Mouse (Mus musculus) embryonic facial prominence, embryonic 10.5 days (tissue): Measurements from ENCODE around the gene Gys2. TPM values are rescaled to one million over a fixed set of nuclear protein-coding genes. Genes with fewer than 3 reads are reported as not detected.
A peak's percentile ranks its signal among the peaks of the same experiment; 100 is the strongest.
"Not testable (repeated sequence)": the region's sequence is repeated elsewhere in the genome, so short reads cannot be mapped to it uniquely, and the experiment has no call there.

ENCODE experiments used
- DNase-seq: peaks from one replicate; pipeline ENCODE4 v3.0.0-alpha.2; 2017; ENCODE audit warnings: low spot score
- H3K27ac ChIP-seq: fragments of 300-500 bp; sonication (generic); replicated peaks from 2 replicates; pipeline ENCODE4 v1.5.1; 2016; ENCODE audit warnings: mild to moderate bottlenecking
- H3K27me3 ChIP-seq: fragments of 300-500 bp; sonication (generic); replicated peaks from 2 replicates; pipeline ENCODE4 v1.6.1; 2016; ENCODE audit warnings: low read depth, mild to moderate bottlenecking; ENCODE audit not compliant: poor library complexity, severe bottlenecking
- H3K36me3 ChIP-seq: fragments of 300-500 bp; sonication (generic); replicated peaks from 2 replicates; pipeline ENCODE4 v1.6.1; 2016; ENCODE audit warnings: mild to moderate bottlenecking, moderate library complexity
- H3K4me1 ChIP-seq: fragments of 300-500 bp; sonication (generic); 2 replicates; pipeline ENCODE4 v1.6.1; 2016
- H3K4me3 ChIP-seq: fragments of 300-500 bp; sonication (generic); 2 replicates; pipeline ENCODE4 v1.5.1; 2016; ENCODE audit warnings: mild to moderate bottlenecking, moderate library complexity
- H3K9me3 ChIP-seq: fragments of 300-500 bp; sonication (generic); 2 replicates; pipeline ENCODE4 v1.6.1; 2016; ENCODE audit warnings: mild to moderate bottlenecking
- WGBS: fragments of 180-500 bp; shearing (Covaris S2); methylation state at CpG from one replicate; pipeline ENCODE4 v1.1.7; 2016; 5-methylcytosine and 5-hydroxymethylcytosine counted together
- polyA plus RNA-seq: library from polyadenylated mRNA; unstranded; fragments of >200 nt; fragmentation: Nextera tagmentation; extraction: Ambion mirVana; gene quantifications from 2 replicates; pipeline ENCODE4 v1.2.1, GENCODE M21; 2016

Gys2 gene
- polyA plus RNA-seq, 1 experiment from 2014 or later = not detected

DNA sequence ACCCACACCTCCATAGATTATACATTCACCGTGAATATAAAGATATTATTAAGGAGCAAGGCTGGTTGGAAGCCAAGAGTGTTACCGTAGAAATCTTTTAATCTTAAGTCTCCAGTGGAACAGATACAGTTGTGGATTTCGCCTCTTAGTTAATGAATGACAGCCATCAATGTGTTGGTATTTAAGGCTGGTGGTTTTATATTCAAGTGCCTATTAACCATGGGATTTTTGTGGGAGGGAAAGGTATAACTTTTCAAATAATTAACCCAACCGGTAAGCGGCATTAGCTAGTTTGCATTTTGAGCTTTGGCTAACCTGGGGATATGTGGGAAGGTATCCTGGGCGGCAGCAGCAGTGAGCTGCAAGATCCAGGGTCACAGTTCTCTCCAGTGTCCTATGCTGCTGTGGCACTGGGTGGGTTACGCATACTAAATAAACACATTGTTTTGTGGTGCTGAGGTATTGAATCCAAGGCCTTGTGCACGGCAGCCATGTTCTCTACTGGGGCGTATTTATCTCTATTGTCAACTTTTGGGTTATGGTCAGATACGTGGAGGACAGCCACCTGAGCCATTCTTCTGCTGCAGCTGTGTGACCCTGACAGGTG, 29.7 kb upstream of the Gys2 start:
- DNase-seq = no peak
- Histone ChIP-seq H3K27ac (no peak overlapping the region), H3K36me3 (peaks cover 77% of the 10 kb centered on the region)

GRCm38 (mm10) chr6:142490114-142490513, 17.2 kb upstream of the Gys2 start:
- not testable (repeated sequence) for DNase-seq, H3K4me3 ChIP-seq, H3K27me3 ChIP-seq, H3K4me1 ChIP-seq, H3K9me3 ChIP-seq, H3K27ac ChIP-seq
- peaks cover 81% of the 10 kb centered on the region for H3K36me3 ChIP-seq
- WGBS = 96% methylated on average over 6 of the region's 6 CpGs

More for the DNA sequence above, 29.7 kb upstream of the Gys2 start:
- Histone ChIP-seq H3K4me3 (no peak overlapping the region), H3K9me3 (no peaks in the 10 kb centered on the region), H3K27me3 (no peaks in the 10 kb centered on the region), H3K4me1 (peaks cover 29% of the 10 kb centered on the region)
- 93% methylated on average over 10 of the region's 10 CpGs for WGBS

DNA sequence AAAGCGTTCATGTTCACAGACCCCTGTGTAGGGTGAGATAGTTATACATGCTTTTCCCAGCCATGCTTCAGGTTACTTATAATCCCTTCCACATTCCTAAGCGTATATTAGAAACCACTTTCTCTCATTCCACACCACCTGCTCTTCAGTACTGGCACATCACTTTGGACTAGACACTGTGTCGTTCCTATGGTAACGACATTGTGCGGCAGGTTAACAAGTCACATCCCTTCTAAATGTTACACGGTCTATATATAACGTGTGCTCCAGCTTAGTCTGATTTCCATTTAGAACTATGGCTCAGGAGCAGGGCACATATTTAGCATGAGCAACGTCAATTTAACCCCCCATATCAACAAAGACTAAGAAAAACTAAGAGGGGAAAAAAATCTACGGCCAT, 14.7 kb upstream of the Gys2 start:
- H3K27ac ChIP-seq = no peak overlapping the region
- peaks cover 66% of the 10 kb centered on the region for H3K36me3 ChIP-seq
- DNase-seq = no peak
- no peak overlapping the region for H3K4me3 ChIP-seq
- no peaks in the 10 kb centered on the region for H3K27me3 ChIP-seq
- H3K9me3 ChIP-seq = no peaks in the 10 kb centered on the region
- H3K4me1 ChIP-seq = no peaks in the 10 kb centered on the region
- 92% methylated on average over 9 of the region's 9 CpGs for WGBS

GRCm38 (mm10) chr6:142485478-142486123, 12.7 kb upstream of the Gys2 start:
- no peak for DNase-seq
- no peaks in the 10 kb centered on the region for H3K27me3 ChIP-seq
- no peak overlapping the region for H3K4me3 ChIP-seq
- WGBS = 93% methylated on average over 4 of the region's 4 CpGs
- H3K27ac ChIP-seq = no peak overlapping the region
- H3K9me3 ChIP-seq = no peaks in the 10 kb centered on the region
- H3K4me1 ChIP-seq = no peaks in the 10 kb centered on the region
- H3K36me3 ChIP-seq = peaks cover 45% of the 10 kb centered on the region

- Histone ChIP-seq H3K27ac (no peak overlapping the region), H3K9me3 (no peaks in the 10 kb centered on the region), H3K27me3 (no peaks in the 10 kb centered on the region), H3K4me1 (no peaks in the 10 kb centered on the region), H3K36me3 (no peaks in the 10 kb centered on the region), H3K4me3 (no peak overlapping the region)
- whole genome bisulfite sequencing = 81% methylated on average over 7 of the region's 7 CpGs
- DNase-seq = no peak
Observed at GRCm38 (mm10) chr6:142477239-142477638, 4.3 kb upstream of the Gys2 start.

DNA sequence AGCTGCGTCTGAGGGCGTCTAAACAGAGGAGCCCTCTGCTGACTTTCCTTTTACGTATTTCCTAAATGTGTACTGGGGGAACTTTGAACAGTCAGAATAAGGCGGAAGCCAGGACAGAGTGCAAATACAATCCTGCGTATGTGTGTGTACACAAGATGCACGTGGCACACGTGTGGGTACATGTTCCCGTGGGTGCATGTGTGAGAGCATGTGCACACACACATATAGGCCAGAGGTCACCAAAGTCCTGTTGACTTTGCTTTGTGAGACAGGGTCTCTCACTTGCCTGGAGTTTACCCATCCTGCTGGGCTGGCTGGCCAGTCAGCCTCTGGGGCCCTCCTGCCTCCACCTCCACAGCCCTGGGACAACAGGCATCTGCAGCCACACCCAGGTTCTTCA, 1.8 kb downstream of the Gys2 start:
- H3K4me1 ChIP-seq = no peaks in the 10 kb centered on the region
- no peaks in the 10 kb centered on the region for H3K36me3 ChIP-seq
- no peaks in the 10 kb centered on the region for H3K27me3 ChIP-seq
- no peak for DNase-seq
- H3K27ac ChIP-seq = no peak overlapping the region
- WGBS = 87% methylated on average over 8 of the region's 8 CpGs
- no peaks in the 10 kb centered on the region for H3K9me3 ChIP-seq
- H3K4me3 ChIP-seq = no peak overlapping the region

DNA sequence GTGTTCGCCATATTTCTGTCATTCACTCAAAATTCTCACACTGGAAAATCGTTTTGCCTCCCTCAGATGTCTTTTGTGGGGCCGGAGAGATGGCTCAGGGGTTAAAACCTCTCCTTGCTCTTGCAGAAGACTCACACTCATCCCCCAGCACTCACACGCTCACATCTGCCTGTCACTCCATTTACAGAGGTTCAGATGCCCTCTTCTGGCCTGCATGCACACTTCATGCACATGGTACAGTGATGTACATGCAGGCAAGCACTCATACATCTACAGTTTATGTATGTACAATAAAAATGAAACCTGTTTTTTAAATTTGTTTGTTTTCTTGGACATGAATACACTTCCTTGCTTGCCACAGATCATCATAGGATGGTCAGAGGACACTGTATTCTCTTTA, 3.3 kb downstream of the Gys2 start:
- H3K4me1 ChIP-seq = no peaks in the 10 kb centered on the region
- 63% methylated on average over 4 of the region's 4 CpGs for WGBS
- H3K27me3 ChIP-seq = no peaks in the 10 kb centered on the region
- H3K27ac ChIP-seq = no peak overlapping the region
- DNase-seq = peak; percentile 14
- H3K9me3 ChIP-seq = no peaks in the 10 kb centered on the region
- H3K4me3 ChIP-seq = no peak overlapping the region
- H3K36me3 ChIP-seq = no peaks in the 10 kb centered on the region

GRCm38 (mm10) chr6:142462194-142462593, 10.7 kb downstream of the Gys2 start:
- Histone ChIP-seq H3K9me3 (no peaks in the 10 kb centered on the region), H3K36me3 (no peaks in the 10 kb centered on the region), H3K27me3 (no peaks in the 10 kb centered on the region), H3K4me1 (0 out of 2 replicates have a peak, but pooled peaks cover 3% of the 10 kb centered on the region), H3K4me3 (no peak overlapping the region), H3K27ac (no peak overlapping the region)
- 61% methylated on average over 6 of the region's 6 CpGs for WGBS
- no peak for DNase-seq

DNA sequence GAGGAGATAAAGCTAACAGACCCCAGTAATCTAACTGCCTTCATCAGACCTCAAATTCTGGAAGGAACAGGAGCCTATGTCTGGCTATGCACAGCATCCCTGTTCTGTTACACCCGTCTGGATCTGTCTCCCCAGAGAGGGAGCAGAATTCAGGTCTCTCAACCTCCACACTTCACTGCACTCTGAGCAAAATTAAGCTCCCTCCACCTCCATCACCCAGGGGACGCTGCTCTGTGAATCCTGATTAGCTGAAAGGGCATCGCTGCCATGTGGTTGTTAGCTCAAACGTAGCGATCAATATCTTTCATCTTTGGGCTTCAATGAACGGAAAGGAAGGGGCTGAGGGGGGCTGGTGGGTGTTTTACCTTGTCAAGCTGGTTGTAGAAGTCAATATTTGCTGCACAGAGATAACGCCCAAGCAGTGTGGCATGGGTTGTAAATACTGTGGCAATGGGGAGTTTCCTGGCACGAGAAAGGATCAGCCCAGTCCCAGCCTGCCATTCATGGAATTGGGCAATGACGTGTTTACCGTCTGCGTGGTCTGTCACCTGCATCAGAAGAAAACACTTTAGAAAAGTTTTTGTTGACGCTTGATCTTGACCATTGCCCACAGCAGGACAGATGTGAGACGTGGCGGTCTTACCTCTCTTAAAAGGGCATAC, 13.8 kb downstream of the Gys2 start:
- 81% methylated on average over 14 of the region's 14 CpGs for WGBS
- Histone ChIP-seq H3K9me3 (no peaks in the 10 kb centered on the region), H3K4me1 (0 out of 2 replicates have a peak, but pooled peaks cover 3% of the 10 kb centered on the region), H3K27me3 (no peaks in the 10 kb centered on the region), H3K4me3 (no peak overlapping the region), H3K27ac (no peak overlapping the region), H3K36me3 (no peaks in the 10 kb centered on the region)
- no peak for DNase-seq

GRCm38 (mm10) chr6:142458010-142458409, 14.9 kb downstream of the Gys2 start:
- 61% methylated on average over 7 of the region's 7 CpGs for WGBS
- Histone ChIP-seq H3K4me1 (0 out of 2 replicates have a peak, but pooled peaks cover 3% of the 10 kb centered on the region), H3K27me3 (no peaks in the 10 kb centered on the region), H3K36me3 (no peaks in the 10 kb centered on the region), H3K27ac (no peak overlapping the region), H3K9me3 (no peaks in the 10 kb centered on the region), H3K4me3 (no peak overlapping the region)
- DNase-seq = no peak

DNA sequence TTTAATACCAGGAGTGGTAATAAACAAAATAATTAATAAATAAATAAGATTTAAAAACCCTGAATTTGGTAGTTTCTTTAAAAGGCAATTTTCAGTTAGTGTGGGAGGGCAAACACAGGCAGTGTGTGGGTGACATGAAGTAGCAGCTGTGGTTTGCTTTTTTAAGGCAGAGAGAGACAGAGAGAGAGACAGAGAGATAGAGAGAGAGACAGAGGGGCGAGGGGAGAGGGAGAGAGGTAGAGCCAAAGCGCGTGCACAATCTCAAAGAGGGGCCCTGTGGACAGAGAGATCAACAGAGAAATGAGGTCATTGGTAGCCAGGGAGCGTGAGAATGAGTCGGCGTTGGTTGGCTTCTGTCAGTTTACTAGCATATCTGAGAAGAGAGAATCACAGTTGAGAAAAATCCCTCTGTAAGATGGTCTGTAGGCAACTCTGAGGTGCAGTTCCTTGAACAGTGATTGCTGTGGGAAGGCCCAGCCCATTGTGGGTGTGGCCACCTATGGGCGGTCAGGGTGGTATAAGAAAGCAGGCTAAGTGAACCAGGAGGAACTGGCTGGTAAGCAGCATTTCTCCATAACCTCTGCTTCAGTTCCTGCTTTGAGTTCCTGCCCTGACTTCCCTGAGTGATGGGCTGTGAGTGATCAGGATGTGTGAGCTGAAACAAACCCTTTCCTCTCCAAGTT, 17.5 kb downstream of the Gys2 start:
- Histone ChIP-seq H3K4me3 (no peak overlapping the region), H3K27me3 (no peaks in the 10 kb centered on the region)
- 76% methylated on average over 7 of the region's 7 CpGs for WGBS

GRCm38 (mm10) chr6:142453311-142453710, 19.6 kb downstream of the Gys2 start:
- Histone ChIP-seq H3K27ac (no peak overlapping the region), H3K9me3 (no peaks in the 10 kb centered on the region), H3K4me3 (no peak overlapping the region), H3K27me3 (no peaks in the 10 kb centered on the region), H3K4me1 (0 out of 2 replicates have a peak, but pooled peaks cover 3% of the 10 kb centered on the region), H3K36me3 (no peaks in the 10 kb centered on the region)
- no peak for DNase-seq
- WGBS = 83% methylated on average over 2 of the region's 2 CpGs

More for the DNA sequence above, 17.5 kb downstream of the Gys2 start:
- DNase-seq = no peak
- H3K9me3 ChIP-seq = no peaks in the 10 kb centered on the region
- no peaks in the 10 kb centered on the region for H3K36me3 ChIP-seq
- H3K27ac ChIP-seq = no peak overlapping the region
- H3K4me1 ChIP-seq = 0 out of 2 replicates have a peak, but pooled peaks cover 3% of the 10 kb centered on the region
